Mouse (Mus musculus): ENCODE data around the gene Vps50. TPM values are rescaled to one million over a fixed set of nuclear protein-coding genes. Genes with fewer than 3 reads are reported as not detected.

Gene Vps50
- 5.4 and 5.8 TPM in 2 replicates for polyA plus RNA-seq (2012; rRNA removed; ENCODE audit: low replicate concordance)

DNA sequence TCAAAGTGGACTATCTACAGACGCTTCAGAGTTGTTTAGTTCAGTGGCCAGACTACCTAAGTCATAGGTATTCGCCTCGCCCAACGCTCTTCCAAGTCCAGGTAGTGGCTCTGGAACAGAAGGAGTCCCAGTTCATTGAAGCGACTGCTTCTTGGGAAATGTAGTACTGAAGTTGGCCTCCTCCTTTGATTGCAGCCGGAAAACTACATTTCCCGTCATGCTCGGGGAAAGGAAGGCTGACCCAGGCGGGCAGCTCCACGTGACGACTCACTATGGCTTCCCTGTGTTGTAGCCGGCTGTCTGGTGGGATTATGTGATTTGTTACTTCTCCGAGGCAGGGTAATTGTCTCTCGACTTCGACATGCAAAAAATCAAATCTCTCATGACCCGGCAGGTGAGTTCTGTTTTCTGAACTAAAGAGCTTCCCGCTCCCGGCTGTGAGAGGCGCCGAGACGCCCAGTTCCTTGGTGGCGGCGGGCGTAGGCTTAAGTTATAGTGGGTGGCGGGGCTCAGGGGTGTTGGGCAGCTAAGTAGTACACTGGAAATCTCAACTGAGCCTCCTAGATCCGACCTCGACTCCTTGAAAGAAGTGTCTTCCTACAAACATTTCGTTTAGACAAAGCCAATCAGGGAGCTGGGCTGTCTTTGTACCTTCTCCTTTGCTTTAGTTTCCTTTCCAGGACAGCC is at the start of gene Vps50, which contains the start of gene Hepacam2:
Gene Vps50 (plus strand): TSS at position 221 of the 687 bp plus-strand sequence.
Gene Hepacam2 (minus strand): TSS at position 137 of the 687 bp plus-strand sequence.

Other genes with a start within 250 kb of the Vps50 start
- gene Samd9l, start 98.8 kb upstream of the Vps50 start, polyA plus RNA-seq (2012; rRNA removed; ENCODE audit: low replicate concordance) = 3.8 and 4.2 TPM in 2 replicates
- gene Hepacam2, start 84 bp upstream of the Vps50 start, polyA plus RNA-seq (2012; rRNA removed; ENCODE audit: low replicate concordance) = 1.9 and 3.0 TPM in 2 replicates